Mouse (Mus musculus) limb, embryonic 12.5 days (tissue): ENCODE data around the gene Cyp2c38. TPM values are rescaled to one million over a fixed set of nuclear protein-coding genes. Genes with fewer than 3 reads are reported as not detected.
"Not testable (repeated sequence)": the region's sequence is repeated elsewhere in the genome, so short reads cannot be mapped to it uniquely, and the experiment has no call there.

Experiments
- ATAC-seq: fragments of 200-750 bp; cut with Nextera tagmentation; 2 replicates; pipeline ENCODE4 v1.8.0; 2017; ENCODE audit warnings: low read depth, moderate TSS enrichment; ENCODE audit not compliant: insufficient number of reproducible peaks, insufficient read depth, low FRiP score, low TSS enrichment
- H3K27ac ChIP-seq: fragments of 300-500 bp; sonication (generic); 2 replicates; pipeline ENCODE4 v1.5.1; 2016; ENCODE audit warnings: mild to moderate bottlenecking, moderate library complexity
- H3K27me3 ChIP-seq: fragments of 300-500 bp; sonication (generic); 2 replicates; pipeline ENCODE4 v1.6.1; 2016; ENCODE audit warnings: mild to moderate bottlenecking, moderate library complexity
- H3K36me3 ChIP-seq: fragments of 300-500 bp; sonication (generic); 2 replicates; pipeline ENCODE4 v1.6.1; 2016; ENCODE audit warnings: mild to moderate bottlenecking, moderate library complexity
- H3K4me1 ChIP-seq: fragments of 300-500 bp; sonication (generic); replicated peaks from 2 replicates; pipeline ENCODE4 v1.6.1; 2016
- H3K4me2 ChIP-seq: fragments of 300-500 bp; sonication (generic); 2 replicates; pipeline ENCODE4 v1.6.1; 2016; ENCODE audit warnings: mild to moderate bottlenecking, moderate library complexity
- H3K4me3 ChIP-seq: fragments of 300-500 bp; sonication (generic); replicated peaks from 2 replicates; pipeline ENCODE4 v1.5.1; 2016; ENCODE audit warnings: mild to moderate bottlenecking
- H3K9ac ChIP-seq: fragments of 300-500 bp; sonication (generic); replicated peaks from 2 replicates; pipeline ENCODE4 v1.6.1; 2016; ENCODE audit warnings: mild to moderate bottlenecking, moderate library complexity
- H3K9me3 ChIP-seq: fragments of 300-500 bp; sonication (generic); 2 replicates; pipeline ENCODE4 v1.6.1; 2016; ENCODE audit warnings: mild to moderate bottlenecking, moderate library complexity
- WGBS: fragments of 180-500 bp; shearing (Covaris S2); methylation state at CpG from one replicate; pipeline ENCODE4 v1.1.7; 2016; 5-methylcytosine and 5-hydroxymethylcytosine counted together
- polyA plus RNA-seq: library from polyadenylated mRNA; unstranded; fragments of >200 nt; fragmentation: Nextera tagmentation; extraction: Ambion mirVana; gene quantifications from 2 replicates; pipeline ENCODE4 v1.2.1, GENCODE M21; 2016

Gene Cyp2c38
- polyA plus RNA-seq: not detected in 2 replicates

DNA sequence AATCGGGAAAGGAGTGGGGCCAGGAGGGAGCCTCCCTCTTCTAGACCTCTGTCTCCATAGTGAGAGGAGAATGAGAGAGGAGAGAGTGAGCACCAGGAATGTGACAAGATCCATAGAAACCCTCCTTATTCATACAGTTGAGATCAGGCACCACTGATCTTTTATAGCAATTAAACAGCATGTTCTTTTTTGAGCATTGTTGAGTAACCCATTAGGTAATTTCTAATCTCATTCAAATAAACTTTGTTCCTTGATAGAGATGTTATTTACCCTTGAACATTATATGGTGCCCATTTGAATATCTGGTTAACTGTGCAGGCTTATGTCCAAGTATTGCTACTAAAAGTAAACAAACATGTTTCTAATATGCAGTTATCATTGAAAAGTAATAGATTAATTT lies at the start of gene Cyp2c38:
TSS of gene Cyp2c38 (minus strand) at position 135 of the 400 bp plus-strand sequence.
- Histone ChIP-seq H3K4me2 (no peak within 1 kb of the TSS), H3K9me3 (peaks cover 12% of the 10 kb centered on the region; the same call in 1 of the 2 replicates), H3K4me1 (no peaks in the 10 kb centered on the region), H3K27ac (no peak within 1 kb of the TSS), H3K9ac (no peak within 1 kb of the TSS), H3K27me3 (no peaks in the 10 kb centered on the region), H3K36me3 (no peaks in the 10 kb centered on the region), H3K4me3 (no peak within 1 kb of the TSS)
- WGBS: 77% methylated on average over 1 of the region's 1 CpGs
- no peak for ATAC-seq

DNA sequence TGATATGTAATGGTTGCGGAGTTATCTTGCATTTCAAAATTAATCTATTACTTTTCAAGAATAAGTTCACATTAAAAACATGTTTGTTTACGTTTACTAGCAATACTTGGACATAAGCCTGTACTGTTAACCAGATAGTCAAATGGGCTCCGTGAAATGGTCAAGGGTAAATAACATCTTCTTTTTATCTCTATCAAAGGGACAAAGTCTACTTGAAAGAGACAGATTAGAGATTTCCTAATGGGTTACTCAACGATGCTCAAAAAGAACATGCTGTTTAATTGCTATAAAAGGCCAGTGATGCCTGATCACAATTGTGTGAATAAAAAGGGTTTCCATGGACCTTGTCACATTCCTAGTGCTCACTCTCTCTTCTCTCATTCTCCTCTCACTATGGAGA lies 47.7 kb upstream of the Cyp2c38 start, which contains the start of gene Cyp2c39:
TSS of gene Cyp2c39 (plus strand) at position 329 of the 400 bp plus-strand sequence.
- Histone ChIP-seq H3K36me3 (no peaks in the 10 kb centered on the region), H3K9me3 (peaks cover 11% of the 10 kb centered on the region), H3K4me3 (no peak within 1 kb of the TSS), H3K9ac (no peak within 1 kb of the TSS), H3K4me2 (no peak within 1 kb of the TSS), H3K4me1 (no peaks in the 10 kb centered on the region), H3K27me3 (no peaks in the 10 kb centered on the region), H3K27ac (no peak within 1 kb of the TSS)
- ATAC-seq: no peak
- WGBS: 89% methylated on average over 4 of the region's 4 CpGs

DNA sequence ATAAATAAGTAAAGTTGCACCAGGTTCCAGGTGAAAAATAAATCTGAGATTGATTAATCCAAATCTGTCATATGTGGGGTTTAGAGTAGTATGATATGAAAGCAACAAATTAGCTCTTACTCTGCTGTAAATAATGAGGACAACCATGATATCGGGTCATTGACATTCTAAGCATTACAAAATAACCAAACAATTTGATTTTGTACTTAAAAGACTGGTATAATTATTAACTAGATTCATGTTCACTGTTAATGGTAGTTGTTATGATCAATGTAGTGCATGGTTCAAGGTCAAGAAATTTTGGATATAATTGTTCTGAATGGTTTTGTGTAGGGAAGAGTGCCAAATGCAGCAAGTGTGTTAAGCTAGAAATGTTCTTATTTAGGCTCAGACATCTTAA lies 46.7 kb upstream of the Cyp2c38 start:
- Histone ChIP-seq H3K4me1 (no peaks in the 10 kb centered on the region), H3K4me2 (no peak overlapping the region), H3K36me3 (no peaks in the 10 kb centered on the region), H3K27ac (no peak overlapping the region), H3K4me3 (no peak overlapping the region), H3K9ac (no peak overlapping the region), H3K27me3 (no peaks in the 10 kb centered on the region), H3K9me3 (peaks cover 10% of the 10 kb centered on the region)
- ATAC-seq: no peak
- 74% methylated on average over 1 of the region's 1 CpGs for WGBS

DNA sequence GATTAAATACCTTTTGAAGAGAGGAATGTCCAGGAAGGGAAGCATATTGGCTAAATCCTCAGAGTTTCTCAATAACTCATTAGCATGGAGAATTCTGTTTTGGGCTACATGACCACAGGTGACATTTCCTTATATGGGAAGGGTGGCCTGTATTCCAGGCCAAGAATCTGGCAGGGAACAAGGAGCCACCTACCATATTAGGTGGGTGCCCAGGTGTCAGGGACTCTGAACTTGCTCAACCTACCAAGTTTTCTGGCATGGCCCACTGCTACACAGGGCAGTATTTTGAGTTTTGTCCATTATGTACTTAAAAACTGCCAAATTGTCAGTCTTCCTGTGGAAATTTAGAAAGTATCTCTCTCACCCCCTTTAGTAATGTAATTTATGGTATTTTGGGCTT lies 43.5 kb upstream of the Cyp2c38 start:
- H3K4me1 ChIP-seq: no peaks in the 10 kb centered on the region
- H3K4me3 ChIP-seq: no peak overlapping the region
- no peak for ATAC-seq
- peaks cover 17% of the 10 kb centered on the region for H3K9me3 ChIP-seq
- no peak overlapping the region for H3K9ac ChIP-seq
- H3K27me3 ChIP-seq: no peaks in the 10 kb centered on the region
- no peak overlapping the region for H3K27ac ChIP-seq
- H3K36me3 ChIP-seq: no peaks in the 10 kb centered on the region
- H3K4me2 ChIP-seq: no peak overlapping the region

DNA sequence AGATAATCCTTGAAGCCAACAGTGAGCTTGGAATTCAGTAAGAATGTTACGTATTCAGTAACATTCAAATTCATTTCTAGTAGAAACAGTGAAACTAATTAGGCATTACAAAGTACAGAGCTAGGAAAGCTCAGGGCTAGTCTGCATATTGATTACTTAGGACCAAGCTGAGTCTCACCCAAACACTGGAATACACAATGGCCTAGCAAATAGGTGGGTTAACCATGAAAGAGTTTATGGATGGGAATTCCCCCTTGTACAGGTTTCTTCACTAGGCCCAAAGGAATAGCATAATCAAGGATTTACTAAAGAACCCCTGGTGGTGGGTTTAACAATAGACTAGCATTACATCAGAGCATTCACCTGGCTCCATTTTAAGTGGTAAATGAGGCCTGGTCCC lies 21.1 kb upstream of the Cyp2c38 start:
- H3K9ac ChIP-seq, ATAC-seq, H3K27me3 ChIP-seq, H3K4me2 ChIP-seq, H3K27ac ChIP-seq, H3K36me3 ChIP-seq, H3K4me3 ChIP-seq, H3K4me1 ChIP-seq: not testable (repeated sequence)
- H3K9me3 ChIP-seq: peaks cover 39% of the 10 kb centered on the region
- WGBS: 98% methylated on average over 1 of the region's 1 CpGs

DNA sequence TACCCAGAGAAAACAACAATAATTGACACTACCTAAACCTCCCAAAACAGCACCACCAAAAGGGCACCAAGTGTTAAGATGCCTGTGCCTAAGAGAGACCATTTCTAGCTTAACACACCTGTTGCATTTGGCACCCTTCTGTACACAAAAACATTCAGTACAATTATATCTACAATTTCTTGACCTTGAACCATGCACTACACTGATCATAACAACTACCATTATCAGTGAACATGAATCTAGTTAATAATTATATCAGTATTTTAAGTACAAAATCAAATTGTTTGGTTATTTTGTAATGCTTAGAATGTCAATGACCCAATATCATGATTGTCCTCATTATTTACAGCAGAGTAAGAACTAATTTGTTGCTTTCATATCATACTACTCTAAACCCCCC lies 1.0 kb upstream of the Cyp2c38 start:
- Histone ChIP-seq H3K27ac (no peak overlapping the region), H3K36me3 (no peaks in the 10 kb centered on the region), H3K4me3 (no peak overlapping the region), H3K4me2 (no peak overlapping the region), H3K9me3 (peaks cover 6% of the 10 kb centered on the region; the same call in 1 of the 2 replicates), H3K27me3 (no peaks in the 10 kb centered on the region), H3K4me1 (no peaks in the 10 kb centered on the region), H3K9ac (no peak overlapping the region)
- ATAC-seq: no peak

Other genes starting within 250 kb of the Cyp2c38 start
- not detected in 2 replicates for gene Cyp2c29, start 193.7 kb downstream of the Cyp2c38 start, polyA plus RNA-seq
- gene Cyp2c39, start 47.8 kb upstream of the Cyp2c38 start, polyA plus RNA-seq: not detected in 2 replicates
- not detected in 2 replicates for gene Cyp2c67, start 186.0 kb upstream of the Cyp2c38 start, polyA plus RNA-seq